ENCODE assay signal across 14 mouse cellular contexts in the genomic region with DNA sequence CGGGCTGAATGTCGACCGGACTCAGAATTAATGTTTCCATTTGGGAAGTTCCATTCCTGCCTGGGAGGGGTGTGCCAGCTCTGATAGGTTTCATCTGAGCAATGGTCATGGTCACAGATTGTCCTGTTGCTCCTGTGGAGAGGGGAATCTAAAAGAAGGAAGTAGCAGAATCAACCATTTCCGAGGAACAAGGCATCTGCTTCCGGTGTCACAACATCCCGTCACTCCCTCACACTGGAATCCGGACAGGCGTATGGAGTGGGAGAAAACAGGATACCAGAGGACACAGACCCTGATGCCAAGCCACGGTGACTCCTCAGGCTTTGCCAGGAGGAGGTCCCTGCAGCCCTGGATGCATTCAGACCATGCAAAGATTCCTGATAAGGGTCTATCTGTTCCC.
DNase-seq lines count a peak whose midpoint lies in the region; ATAC-seq and TF ChIP-seq lines count a peak whose summit lies in the region.
"Had no signal": no experiment of that assay in that cellular context is flagged by ENCODE, and none has a peak within 500 bp of the region (broad histone marks: within the 10 kb centered on the region; RNA-seq: fewer than 3 reads in every experiment).

No protein-coding gene starts in this region.

- H3K9ac ChIP-seq in kidney, embryonic 15.5 days: no peak overlapping the region
- H3K9ac ChIP-seq: intestine, embryonic 15.5 days; stomach, embryonic 15.5 days had no signal

- no peak overlapping the region for H3K4me2 ChIP-seq in kidney, embryonic 15.5 days
- H3K4me2 ChIP-seq: intestine, embryonic 15.5 days; midbrain, embryonic 11.5 days; stomach, embryonic 15.5 days had no signal

- WGBS in kidney, adult 2 months: 57% methylated on average over 9 of the region's 9 CpGs
- WGBS in kidney, embryonic 15.5 days: 58% methylated on average over 9 of the region's 9 CpGs

- H3K4me1 ChIP-seq in kidney, adult 2 months (ENCODE audit: control insufficient read depth, insufficient read depth, low read length): no peaks in the 10 kb centered on the region
- peaks cover 16% of the 10 kb centered on the region for H3K4me1 ChIP-seq in kidney, embryonic 15.5 days
- H3K4me1 ChIP-seq: stomach, embryonic 15.5 days had no signal

- no peak for TF ChIP-seq POLR2A in kidney, adult 2 months (IDR thresholded peaks at IDR 0.05; ENCODE audit: low read depth, low read length)

- no peak for TF ChIP-seq CTCF in kidney, adult 2 months (conservative IDR thresholded peaks at IDR 0.05; ENCODE audit: insufficient read depth, insufficient read length, low read depth, low read length)

- no peaks in the 10 kb centered on the region for H3K9me3 ChIP-seq in kidney, embryonic 15.5 days (replicated peaks)
- H3K9me3 ChIP-seq: intestine, embryonic 15.5 days; stomach, embryonic 15.5 days had no signal

- H3K27me3 ChIP-seq in kidney, adult 2 months (replicated peaks; ENCODE audit: control insufficient read depth, insufficient read depth, low read length): no peaks in the 10 kb centered on the region
- H3K27me3 ChIP-seq in kidney, embryonic 15.5 days: no peaks in the 10 kb centered on the region
- H3K27me3 ChIP-seq: intestine, embryonic 15.5 days; stomach, embryonic 15.5 days had no signal

- no peak for ATAC-seq in kidney, embryonic 15.5 days (replicated peaks; ENCODE audit: low FRiP score)
- ATAC-seq in hematopoietic stem cell, adult 5-6 weeks (replicated peaks in 1 of 2; ENCODE audit: insufficient read depth in 1 of 2, low FRiP score in 2 of 2, low TSS enrichment in 1 of 2, low read depth in 1 of 2, poor library complexity in 2 of 2, severe bottlenecking in 2 of 2): peak; percentile 38 to 49; a peak in 2 of 4 replicates
- ATAC-seq: CD4-positive, CD25-positive, alpha-beta regulatory T cell, adult 4 months; intestine, embryonic 15.5 days had no signal

- no peaks in the 10 kb centered on the region for H3K36me3 ChIP-seq in kidney, adult 2 months (ENCODE audit: control insufficient read depth, insufficient read depth, low read length)
- no peaks in the 10 kb centered on the region for H3K36me3 ChIP-seq in kidney, embryonic 15.5 days
- H3K36me3 ChIP-seq: intestine, embryonic 15.5 days; stomach, embryonic 15.5 days had no signal

- peak overlapping the region; percentile 7; the same call in 1 of the 2 replicates for H3K4me3 ChIP-seq in kidney, adult 2 months (ENCODE audit: insufficient read depth, low read depth, low read length)
- H3K4me3 ChIP-seq in kidney, embryonic 15.5 days (replicated peaks): no peak overlapping the region
- H3K4me3 ChIP-seq: intestine, embryonic 15.5 days; stomach, embryonic 15.5 days had no signal

- H3K27ac ChIP-seq in kidney, adult 2 months (ENCODE audit: insufficient read depth, low read depth, low read length): no peak overlapping the region
- no peak overlapping the region for H3K27ac ChIP-seq in kidney, embryonic 15.5 days
- H3K27ac ChIP-seq: intestine, embryonic 15.5 days; stomach, embryonic 15.5 days had no signal

- DNase-seq in kidney, adult 2 months: peak; percentile 19
- DNase-seq in heart, adult 8-10 months (ENCODE audit: low spot score): peak; percentile 30
- DNase-seq in lung, postnatal 10 days: peak; percentile 25
- DNase-seq in thymus, postnatal 10 days (ENCODE audit: low spot score in 2 of 2): no peak
- no peak for DNase-seq in right cerebral cortex, postnatal 36 days (ENCODE audit: low spot score in 2 of 2)
- DNase-seq in neural tube, embryonic 10.5 days (ENCODE audit: extremely low spot score, low spot score): no peak
- DNase-seq: gastrocnemius, postnatal 25 days; retina, postnatal 1 day had no signal

Comparison
In these comparisons a context has a peak if more than half of its experiments do, and no peak if none do; other contexts are left out.
1. DNase-seq: peak in kidney, adult 2 months (single experiment), heart, adult 8-10 months (single experiment) and lung, postnatal 10 days (single experiment); none in thymus, postnatal 10 days (0 of 2), right cerebral cortex, postnatal 36 days (0 of 2) and neural tube, embryonic 10.5 days (single experiment).